ENCODE assay signal across 8 mouse cellular contexts in genomic region chr12:84347192-84347591, GRCm38 (mm10). TPM values are rescaled to one million over a fixed set of nuclear protein-coding genes. Genes with fewer than 3 reads are reported as not detected.
DNase-seq lines count a peak whose midpoint lies in the region; ATAC-seq lines count a peak whose summit lies in the region.

No protein-coding gene starts in this region.

- peaks cover 12% of the 10 kb centered on the region for H3K36me3 ChIP-seq in kidney, embryonic 14.5 days (ENCODE audit: control insufficient read depth, insufficient read depth, low read length)
- H3K36me3 ChIP-seq in limb, embryonic 10.5 days, result peaks cover 58% of the 10 kb centered on the region
- peaks cover 20% of the 10 kb centered on the region for H3K36me3 ChIP-seq in stomach, embryonic 15.5 days

- no peak overlapping the region for H3K27ac ChIP-seq in kidney, embryonic 14.5 days (ENCODE audit: low read depth, low read length)
- no peak overlapping the region for H3K27ac ChIP-seq in limb, embryonic 10.5 days
- H3K27ac ChIP-seq in stomach, embryonic 15.5 days, result no peak overlapping the region

- H3K4me1 ChIP-seq in kidney, embryonic 14.5 days (ENCODE audit: control insufficient read depth, insufficient read depth, low read length), result no peaks in the 10 kb centered on the region
- no peaks in the 10 kb centered on the region for H3K4me1 ChIP-seq in limb, embryonic 10.5 days
- no peaks in the 10 kb centered on the region for H3K4me1 ChIP-seq in stomach, embryonic 15.5 days

- H3K4me3 ChIP-seq in kidney, embryonic 14.5 days (ENCODE audit: low read length), result no peak overlapping the region
- no peak overlapping the region for H3K4me3 ChIP-seq in limb, embryonic 10.5 days
- H3K4me3 ChIP-seq in stomach, embryonic 15.5 days (replicated peaks), result no peak overlapping the region

- H3K4me2 ChIP-seq in kidney, embryonic 14.5 days (replicated peaks; ENCODE audit: low read depth, low read length), result no peak overlapping the region
- H3K4me2 ChIP-seq in stomach, embryonic 15.5 days, result no peak overlapping the region

- no peaks in the 10 kb centered on the region for H3K27me3 ChIP-seq in kidney, embryonic 14.5 days (ENCODE audit: control insufficient read depth, insufficient read depth, low read length)
- H3K27me3 ChIP-seq in limb, embryonic 10.5 days (ENCODE audit: low read depth, poor library complexity, severe bottlenecking), result no peaks in the 10 kb centered on the region
- H3K27me3 ChIP-seq in stomach, embryonic 15.5 days (replicated peaks), result no peaks in the 10 kb centered on the region

- H3K9ac ChIP-seq in kidney, embryonic 14.5 days (ENCODE audit: low read depth, low read length), result no peak overlapping the region
- H3K9ac ChIP-seq in stomach, embryonic 15.5 days, result no peak overlapping the region

- 39% methylated on average over 2 of the region's 2 CpGs for WGBS in kidney, embryonic 14.5 days
- 51% methylated on average over 2 of the region's 2 CpGs for WGBS in limb, embryonic 10.5 days
- WGBS in stomach, embryonic 15.5 days, result 44% methylated on average over 2 of the region's 2 CpGs

- H3K9me3 ChIP-seq in kidney, embryonic 14.5 days (ENCODE audit: control insufficient read depth, low read length), result no peaks in the 10 kb centered on the region
- H3K9me3 ChIP-seq in limb, embryonic 10.5 days (replicated peaks), result no peaks in the 10 kb centered on the region
- H3K9me3 ChIP-seq in stomach, embryonic 15.5 days, result no peaks in the 10 kb centered on the region

- DNase-seq in kidney, adult 18-20 months, result peak; percentile 51
- peak; percentile 47 for DNase-seq in MN1 (ENCODE audit: low spot score)
- DNase-seq in embryo, embryonic 11 days, result peak; percentile 55
- DNase-seq in limb, embryonic 10.5 days (ENCODE audit: low spot score), result peak; percentile 39
- DNase-seq in T-cell, adult 2 months (ENCODE audit: low spot score), result no peak
- DNase-seq in thymus, postnatal 36 days, result no peak

- ATAC-seq in kidney, embryonic 14.5 days (ENCODE audit: low FRiP score, low TSS enrichment), result no peak
- peak; percentile 60; the same call in 1 of the 2 replicates for ATAC-seq in stomach, embryonic 15.5 days (ENCODE audit: insufficient read depth, low FRiP score, low read depth)

RNA-seq across cellular contexts. Expression of gene Coq6, which starts 14.3 kb away (rescaled TPM):
- polyA plus RNA-seq in kidney, embryonic 14.5 days (2014; fragmentation: Nextera tagmentation; extraction: Ambion mirVana), result 51.4 and 54.7 TPM in 2 replicates
- polyA plus RNA-seq in limb, embryonic 10.5 days (2016; fragmentation: Nextera tagmentation; extraction: Ambion mirVana), result 47.0 and 49.4 TPM in 2 replicates
- 42.0 and 42.8 TPM in 2 replicates for polyA plus RNA-seq in stomach, embryonic 15.5 days (2015; fragmentation: Nextera tagmentation; extraction: Ambion mirVana)

RNA-seq across cellular contexts. Expression of gene Fam161b, which starts 14.4 kb away (rescaled TPM):
- polyA plus RNA-seq in kidney, embryonic 14.5 days (2014; fragmentation: Nextera tagmentation; extraction: Ambion mirVana), result 2.9 and 3.7 TPM in 2 replicates
- polyA plus RNA-seq in limb, embryonic 10.5 days (2016; fragmentation: Nextera tagmentation; extraction: Ambion mirVana), result 3.7 TPM in 2 replicates
- polyA plus RNA-seq in stomach, embryonic 15.5 days (2015; fragmentation: Nextera tagmentation; extraction: Ambion mirVana), result 2.6 and 3.0 TPM in 2 replicates

RNA-seq across cellular contexts. Expression of gene Zfp410, which starts 30.5 kb away (rescaled TPM):
- polyA plus RNA-seq in kidney, embryonic 14.5 days (2014; fragmentation: Nextera tagmentation; extraction: Ambion mirVana), result 65.6 and 88.7 TPM in 2 replicates
- polyA plus RNA-seq in limb, embryonic 10.5 days (2016; fragmentation: Nextera tagmentation; extraction: Ambion mirVana), result 106 and 137 TPM in 2 replicates
- 63.8 and 69.6 TPM in 2 replicates for polyA plus RNA-seq in stomach, embryonic 15.5 days (2015; fragmentation: Nextera tagmentation; extraction: Ambion mirVana)

Comparison
In these comparisons a context has a peak if more than half of its experiments do, and no peak if none do; other contexts are left out.
1. DNase-seq: peak in kidney, adult 18-20 months (single experiment), MN1 (single experiment), embryo, embryonic 11 days (single experiment) and limb, embryonic 10.5 days (single experiment); none in T-cell, adult 2 months (single experiment) and thymus, postnatal 36 days (0 of 2).